Mouse (Mus musculus) right cerebral cortex, postnatal 10 days (tissue): ENCODE measurements at regions not wholly inside any gene's neighbourhood (a gene's known extent, or its start where the extent isn't known, plus 50 kb on each side); places are given as distances from the start of the nearest gene placed in this dataset.
"Not testable (repeated sequence)": the region's sequence is repeated elsewhere in the genome, so short reads cannot be mapped to it uniquely, and the experiment has no call there.

ENCODE experiments used
- DNase-seq, 2 experiments: peaks; one replicate each; pipeline ENCODE4 v3.0.0; 2021; ENCODE audit warnings: low spot score in 2 of 2

GRCm38 (mm10) chr3:31708367-31708766, 193.9 kb upstream of the Kcnmb2 start:
- not testable (repeated sequence) for DNase-seq

DNA sequence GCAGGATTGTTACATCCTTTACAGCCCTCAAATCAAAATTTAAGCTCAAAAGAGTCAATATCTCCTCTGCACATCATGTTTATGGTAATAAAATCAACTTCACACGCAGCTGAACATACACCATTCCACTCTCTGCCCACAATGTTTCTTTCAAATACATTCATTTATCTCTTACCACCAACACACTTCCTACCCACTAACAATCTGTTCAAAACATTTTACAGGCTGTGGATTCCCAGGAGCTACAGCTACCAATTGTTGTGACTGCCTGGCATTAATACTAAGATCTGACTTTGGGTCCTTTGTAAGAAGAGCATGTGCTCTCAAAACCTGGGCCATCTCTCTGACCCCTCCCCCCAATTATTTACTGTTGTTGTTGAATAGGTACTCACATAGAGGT, 161.0 kb upstream of the Kcnmb2 start:
- DNase-seq, result no peak

GRCm38 (mm10) chr3:31755881-31756280, 146.4 kb upstream of the Kcnmb2 start:
- no peak for DNase-seq

GRCm38 (mm10) chr3:31769193-31769592, 133.1 kb upstream of the Kcnmb2 start:
- no peak for DNase-seq

DNA sequence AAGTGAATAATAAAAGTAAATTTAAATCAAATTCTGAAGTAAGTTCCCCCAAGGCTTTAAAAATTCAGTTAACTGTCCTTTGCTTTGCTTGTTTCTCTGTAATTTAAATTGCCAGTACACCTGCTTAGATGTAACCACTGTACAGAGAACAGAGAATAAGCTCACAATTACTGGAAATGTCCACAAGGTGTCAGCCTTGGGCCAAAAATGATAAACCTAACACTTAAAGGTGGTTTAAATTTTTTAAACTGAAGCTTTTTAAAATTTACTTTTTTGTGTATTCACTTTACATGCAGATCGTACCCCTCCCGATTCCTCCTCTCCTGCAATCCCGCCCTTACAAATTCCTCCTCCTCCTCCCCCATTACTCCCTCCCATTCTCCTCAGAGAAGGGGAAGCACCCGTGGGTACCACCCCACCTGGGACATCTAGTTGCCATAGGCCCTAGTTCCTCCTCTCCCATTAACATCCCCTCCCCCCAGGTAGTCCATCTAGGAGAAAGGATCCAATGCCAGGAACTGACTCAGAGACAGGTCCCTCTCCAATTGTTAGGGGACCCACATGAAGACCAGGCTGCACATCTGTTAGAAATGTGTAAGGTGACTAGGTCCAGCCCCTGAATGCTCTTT, 111.9 kb upstream of the Kcnmb2 start:
- peak; percentile 64 to 72 for DNase-seq

- DNase-seq, result peak in 1 of 2 experiments; percentile 27
Measured at GRCm38 (mm10) chr3:31793466-31794040, 108.8 kb upstream of the Kcnmb2 start.

- no peak for DNase-seq
Measured at GRCm38 (mm10) chr3:31796621-31797020, 105.7 kb upstream of the Kcnmb2 start.

- no peak for DNase-seq
Measured at GRCm38 (mm10) chr3:31799192-31799591, 103.1 kb upstream of the Kcnmb2 start.

GRCm38 (mm10) chr3:31804038-31804437, 98.3 kb upstream of the Kcnmb2 start:
- DNase-seq, result no peak

- no peak for DNase-seq
Measured at GRCm38 (mm10) chr3:31807741-31808140, 94.6 kb upstream of the Kcnmb2 start.

GRCm38 (mm10) chr3:31809131-31809530, 93.2 kb upstream of the Kcnmb2 start:
- not testable (repeated sequence) for DNase-seq

- DNase-seq, result no peak
Measured at GRCm38 (mm10) chr3:31811232-31811631, 91.1 kb upstream of the Kcnmb2 start.

- DNase-seq, result no peak
Measured at GRCm38 (mm10) chr3:31831913-31832312, 70.4 kb upstream of the Kcnmb2 start.

- no peak for DNase-seq
Measured at GRCm38 (mm10) chr3:31841253-31841652, 61.1 kb upstream of the Kcnmb2 start.

DNA sequence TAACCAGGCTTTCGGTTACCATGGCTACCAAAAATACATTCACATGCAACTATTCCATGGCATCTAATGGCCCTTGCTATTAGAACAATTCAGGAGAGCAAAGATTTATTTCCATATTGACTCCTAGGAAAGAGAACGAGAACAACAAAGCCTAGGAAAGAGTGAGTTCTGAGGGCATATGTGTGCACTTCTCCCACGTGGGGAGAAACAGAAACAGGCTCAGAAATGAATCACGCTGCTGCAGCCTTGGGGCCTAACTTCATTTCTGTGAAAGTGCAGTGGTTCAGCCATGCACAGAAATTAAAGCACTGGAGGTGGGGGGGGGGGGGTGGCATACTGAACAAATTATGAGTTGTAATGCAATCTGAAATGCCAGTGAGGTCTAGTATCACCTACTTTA, 55.2 kb upstream of the Kcnmb2 start:
- DNase-seq, result no peak
